Mouse (Mus musculus) 416B (cell line): ENCODE results near the gene Yipf2.

Experiments
- DNase-seq: peaks from one replicate; pipeline ENCODE4 v3.0.0; 2011; ENCODE audit warnings: low read depth

The Yipf2 gene

GRCm38 (mm10) chr9:21592703-21593121, at the start of gene Yipf2, which contains the start of gene Timm29:
Gene Yipf2 (minus strand): TSS chr9:21592828.
Gene Timm29 (plus strand): TSS chr9:21592722.
- DNase-seq = peak; percentile 98

- DNase-seq = no peak
Observed at GRCm38 (mm10) chr9:21639031-21639430, 46.4 kb upstream of the Yipf2 start.

GRCm38 (mm10) chr9:21635639-21636038, 43.0 kb upstream of the Yipf2 start:
- DNase-seq = no peak

- no peak for DNase-seq
Observed at GRCm38 (mm10) chr9:21633106-21633505, 40.5 kb upstream of the Yipf2 start.

GRCm38 (mm10) chr9:21630673-21631072, 38.0 kb upstream of the Yipf2 start:
- peak; percentile 83 for DNase-seq

GRCm38 (mm10) chr9:21627145-21627795, 34.6 kb upstream of the Yipf2 start:
- no peak for DNase-seq

GRCm38 (mm10) chr9:21626571-21626970, 33.9 kb upstream of the Yipf2 start:
- DNase-seq = peak; percentile 39

GRCm38 (mm10) chr9:21625342-21626339, 33.0 kb upstream of the Yipf2 start:
- DNase-seq = no peak

- no peak for DNase-seq
Observed at GRCm38 (mm10) chr9:21622676-21623075, 30.0 kb upstream of the Yipf2 start.

- peak; percentile 32 for DNase-seq
Observed at GRCm38 (mm10) chr9:21620229-21620628, 27.6 kb upstream of the Yipf2 start.

- DNase-seq = peak; percentile 43
Observed at GRCm38 (mm10) chr9:21617066-21617465, 24.4 kb upstream of the Yipf2 start.

- DNase-seq = peak; percentile 90
Observed at GRCm38 (mm10) chr9:21616232-21616781, 23.7 kb upstream of the Yipf2 start.

- peak; percentile 99 for DNase-seq
Observed at GRCm38 (mm10) chr9:21615617-21616231, 23.1 kb upstream of the Yipf2 start, which contains the start of gene Smarca4. Gene Smarca4 (plus strand): TSS chr9:21616169.

- peak; percentile 33 for DNase-seq
Observed at GRCm38 (mm10) chr9:21614864-21615616, 22.4 kb upstream of the Yipf2 start.

GRCm38 (mm10) chr9:21609861-21610260, 17.2 kb upstream of the Yipf2 start:
- peak; percentile 92 for DNase-seq

- no peak for DNase-seq
Observed at GRCm38 (mm10) chr9:21606648-21607047, 14.0 kb upstream of the Yipf2 start.

- DNase-seq = no peak
Observed at GRCm38 (mm10) chr9:21605865-21606264, 13.2 kb upstream of the Yipf2 start.

- no peak for DNase-seq
Observed at GRCm38 (mm10) chr9:21604119-21604518, 11.5 kb upstream of the Yipf2 start.

GRCm38 (mm10) chr9:21601722-21602399, 9.2 kb upstream of the Yipf2 start:
- DNase-seq = peak; percentile 84

- no peak for DNase-seq
Observed at GRCm38 (mm10) chr9:21601073-21601472, 8.4 kb upstream of the Yipf2 start.

- DNase-seq = no peak
Observed at GRCm38 (mm10) chr9:21600186-21600585, 7.6 kb upstream of the Yipf2 start.
